Mouse (Mus musculus) E14TG2a.4 (cell line): ENCODE results near the gene Snrpd2.

Experiments
- H3K27me3 ChIP-seq: 2 replicates; pipeline ENCODE4 v1.6.1; 2014; ENCODE audit warnings: low read length, control low read depth; ENCODE audit not compliant: insufficient read depth
- H3K36me3 ChIP-seq: 2 replicates; pipeline ENCODE4 v1.6.1; 2014; ENCODE audit warnings: low read length, control low read depth; ENCODE audit not compliant: insufficient read depth
- H3K4me1 ChIP-seq: replicated peaks from 2 replicates; pipeline ENCODE4 v1.6.1; 2014; ENCODE audit warnings: low read depth, low read length, control low read depth
- H3K4me3 ChIP-seq: replicated peaks from 2 replicates; pipeline ENCODE4 v1.5.1; 2014; ENCODE audit warnings: mild to moderate bottlenecking, low read length
- H3K9me3 ChIP-seq: 2 replicates; pipeline ENCODE4 v1.6.1; 2014; ENCODE audit warnings: low read length, control low read depth
- CTCF ChIP-seq: conservative IDR thresholded peaks from 2 replicates; pipeline ENCODE4 v1.5.1; 2014; ENCODE audit warnings: low read length
- NANOG ChIP-seq: IDR thresholded peaks from 2 replicates; pipeline ENCODE4 v1.6.1; 2014; ENCODE audit warnings: borderline replicate concordance, low read length, mixed read lengths
- POU5F1 ChIP-seq: IDR thresholded peaks from 2 replicates; pipeline ENCODE4 v1.6.1; 2014; ENCODE audit warnings: low read length, borderline replicate concordance

Snrpd2 gene

GRCm38 (mm10) chr7:19157160-19157800 lies 7.8 kb downstream of the Snrpd2 start:
- H3K4me1 ChIP-seq: peaks cover 58% of the 10 kb centered on the region
- no peak overlapping the region; the same call in 1 of the 2 replicates for H3K4me3 ChIP-seq
- peaks cover 3% of the 10 kb centered on the region; the same call in 1 of the 2 replicates for H3K27me3 ChIP-seq
- H3K9me3 ChIP-seq: no peaks in the 10 kb centered on the region
- peak; percentile 31 for TF ChIP-seq CTCF
- TF ChIP-seq POU5F1: no peak
- H3K36me3 ChIP-seq: peaks cover 59% of the 10 kb centered on the region

GRCm38 (mm10) chr7:19158601-19159000 lies 9.1 kb downstream of the Snrpd2 start:
- Histone ChIP-seq H3K4me1 (peaks cover 72% of the 10 kb centered on the region), H3K9me3 (no peaks in the 10 kb centered on the region), H3K4me3 (no peak overlapping the region), H3K27me3 (peaks cover 8% of the 10 kb centered on the region; the same call in 1 of the 2 replicates), H3K36me3 (peaks cover 46% of the 10 kb centered on the region)
- TF ChIP-seq NANOG (no peak), POU5F1 (no peak), CTCF (no peak)

- peak overlapping the region; percentile 84 for H3K4me3 ChIP-seq
- peaks cover 8% of the 10 kb centered on the region; the same call in 1 of the 2 replicates for H3K27me3 ChIP-seq
- no peak for TF ChIP-seq POU5F1
- TF ChIP-seq NANOG: no peak
- no peak for TF ChIP-seq CTCF
- H3K36me3 ChIP-seq: peaks cover 37% of the 10 kb centered on the region
- no peaks in the 10 kb centered on the region for H3K9me3 ChIP-seq
- peaks cover 79% of the 10 kb centered on the region for H3K4me1 ChIP-seq
These were observed 9.9 kb downstream of the Snrpd2 start for GRCm38 (mm10) chr7:19159411-19159810.

GRCm38 (mm10) chr7:19160115-19160514 lies 10.6 kb downstream of the Snrpd2 start:
- no peak for TF ChIP-seq POU5F1
- TF ChIP-seq NANOG: no peak
- TF ChIP-seq CTCF: no peak

GRCm38 (mm10) chr7:19162928-19163327 lies 13.4 kb downstream of the Snrpd2 start:
- Histone ChIP-seq H3K27me3 (peaks cover 18% of the 10 kb centered on the region), H3K4me1 (peaks cover 67% of the 10 kb centered on the region), H3K9me3 (no peaks in the 10 kb centered on the region), H3K4me3 (no peak overlapping the region), H3K36me3 (peaks cover 4% of the 10 kb centered on the region; the same call in 1 of the 2 replicates)
- TF ChIP-seq NANOG: no peak
- no peak for TF ChIP-seq CTCF
- no peak for TF ChIP-seq POU5F1

More at GRCm38 (mm10) chr7:19160115-19160514, 10.6 kb downstream of the Snrpd2 start:
- H3K27me3 ChIP-seq: peaks cover 11% of the 10 kb centered on the region
- peaks cover 30% of the 10 kb centered on the region for H3K36me3 ChIP-seq
- H3K4me1 ChIP-seq: peaks cover 79% of the 10 kb centered on the region
- H3K9me3 ChIP-seq: no peaks in the 10 kb centered on the region
- peak overlapping the region; percentile 84 for H3K4me3 ChIP-seq

- Histone ChIP-seq H3K9me3 (no peaks in the 10 kb centered on the region), H3K36me3 (peaks cover under 1% of the 10 kb centered on the region; the same call in 1 of the 2 replicates), H3K27me3 (peaks cover 25% of the 10 kb centered on the region), H3K4me1 (peaks cover 66% of the 10 kb centered on the region), H3K4me3 (peak overlapping the region; percentile 66)
- no peak for TF ChIP-seq CTCF
These were observed 14.2 kb downstream of the Snrpd2 start for GRCm38 (mm10) chr7:19163752-19164151.

- H3K27me3 ChIP-seq: peaks cover 25% of the 10 kb centered on the region
- TF ChIP-seq CTCF (no peak), POU5F1 (no peak), NANOG (no peak)
- H3K4me1 ChIP-seq: peaks cover 64% of the 10 kb centered on the region
- H3K36me3 ChIP-seq: no peaks in the 10 kb centered on the region
- no peaks in the 10 kb centered on the region for H3K9me3 ChIP-seq
- H3K4me3 ChIP-seq: peak overlapping the region; percentile 66
These were observed 14.7 kb downstream of the Snrpd2 start for GRCm38 (mm10) chr7:19164189-19164588.

GRCm38 (mm10) chr7:19164978-19165377 lies 15.5 kb downstream of the Snrpd2 start:
- TF ChIP-seq CTCF (no peak), POU5F1 (no peak), NANOG (no peak)
- Histone ChIP-seq H3K36me3 (no peaks in the 10 kb centered on the region), H3K27me3 (peaks cover 25% of the 10 kb centered on the region)

More at GRCm38 (mm10) chr7:19164978-19165377, 15.5 kb downstream of the Snrpd2 start:
- H3K9me3 ChIP-seq: no peaks in the 10 kb centered on the region
- peaks cover 63% of the 10 kb centered on the region for H3K4me1 ChIP-seq
- peak overlapping the region; percentile 66 for H3K4me3 ChIP-seq
